Mouse (Mus musculus): ENCODE measurements at regions not wholly inside any gene's neighbourhood (a gene's known extent, or its start where the extent isn't known, plus 50 kb on each side); places are given as distances from the start of the nearest gene placed in this dataset.

GRCm38 (mm10) chr14:120144451-120144850 lies 102.2 kb upstream of the Oxgr1 start:
- Histone ChIP-seq H3K4me1 (replicated peaks; ENCODE audit: control insufficient read depth, insufficient read depth, low read length) (no peaks in the 10 kb centered on the region), H3K27me3 (ENCODE audit: control insufficient read depth, insufficient read depth, low read length) (no peaks in the 10 kb centered on the region), H3K27ac (ENCODE audit: control insufficient read depth, insufficient read depth, low read length) (no peak overlapping the region), H3K36me3 (ENCODE audit: control insufficient read depth, insufficient read depth, low read length) (no peaks in the 10 kb centered on the region), H3K4me3 (ENCODE audit: control insufficient read depth, insufficient read depth, low read length) (no peak overlapping the region)
- TF ChIP-seq CTCF (IDR thresholded peaks at IDR 0.05; ENCODE audit: borderline replicate concordance, control insufficient read depth, extremely low read depth, insufficient read depth, low read length, poor library complexity) = no peak
- no peak for TF ChIP-seq POLR2A (IDR thresholded peaks at IDR 0.05; ENCODE audit: control insufficient read depth, extremely low read depth, insufficient read depth, low read length, poor library complexity)
- WGBS = 95% methylated on average over 6 of the region's 6 CpGs
- DNase-seq = no peak

- H3K36me3 ChIP-seq (ENCODE audit: control insufficient read depth, insufficient read depth, low read length) = no peaks in the 10 kb centered on the region
- no peak for TF ChIP-seq CTCF (IDR thresholded peaks at IDR 0.05; ENCODE audit: borderline replicate concordance, control insufficient read depth, extremely low read depth, insufficient read depth, low read length, poor library complexity)
- TF ChIP-seq POLR2A (IDR thresholded peaks at IDR 0.05; ENCODE audit: control insufficient read depth, extremely low read depth, insufficient read depth, low read length, poor library complexity) = no peak
- no peak for DNase-seq
- H3K27ac ChIP-seq (ENCODE audit: control insufficient read depth, insufficient read depth, low read length) = no peak overlapping the region
- H3K4me3 ChIP-seq (ENCODE audit: control insufficient read depth, insufficient read depth, low read length) = no peak overlapping the region
- 96% methylated on average over 11 of the region's 11 CpGs for WGBS
- H3K4me1 ChIP-seq (replicated peaks; ENCODE audit: control insufficient read depth, insufficient read depth, low read length) = no peaks in the 10 kb centered on the region
- H3K27me3 ChIP-seq (ENCODE audit: control insufficient read depth, insufficient read depth, low read length) = no peaks in the 10 kb centered on the region
Observed at GRCm38 (mm10) chr14:120146312-120146711, 104.1 kb upstream of the Oxgr1 start.

DNA sequence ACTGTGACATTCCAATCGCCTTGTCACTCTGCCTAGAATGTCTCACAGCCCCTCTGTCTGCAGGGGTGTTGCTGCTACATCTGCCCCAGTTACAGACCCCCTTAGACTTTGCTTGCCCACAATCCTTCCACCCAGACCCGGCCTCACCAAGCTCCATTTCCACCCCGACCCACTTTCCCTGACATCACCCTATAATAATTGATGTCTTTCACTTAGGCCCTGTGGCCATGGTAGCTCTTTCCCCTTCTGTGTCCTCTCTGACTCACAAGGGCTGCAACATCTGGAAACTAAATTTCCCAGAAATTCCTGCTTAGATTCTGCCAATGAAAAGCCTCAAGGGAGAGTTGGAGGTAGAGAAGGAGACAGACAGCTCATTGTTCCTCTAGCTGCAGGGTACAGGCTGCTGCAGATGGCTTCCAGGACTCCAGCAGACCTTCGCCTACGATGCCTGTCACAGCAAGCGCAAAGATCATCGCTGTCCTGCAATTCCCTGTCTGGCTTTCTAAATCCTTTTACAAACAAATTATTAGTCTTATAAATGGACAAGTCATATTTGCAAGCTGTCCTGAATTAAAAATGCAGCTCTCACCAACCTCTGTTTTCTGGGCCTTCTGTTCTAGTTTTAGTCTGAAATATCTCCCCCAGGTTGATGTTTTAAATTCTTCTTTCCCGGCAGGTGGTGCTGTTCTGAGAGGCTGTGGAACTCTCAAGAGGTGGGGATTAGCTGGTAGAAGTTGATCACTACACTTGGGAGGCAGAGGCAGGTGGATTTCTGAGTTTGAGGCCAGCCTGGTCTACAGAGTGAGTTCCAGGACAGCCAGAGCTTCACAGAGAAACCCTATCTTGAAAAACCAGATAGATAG lies 104.9 kb upstream of the Oxgr1 start:
- Histone ChIP-seq H3K4me3 (ENCODE audit: control insufficient read depth, insufficient read depth, low read length) (no peak overlapping the region), H3K36me3 (ENCODE audit: control insufficient read depth, insufficient read depth, low read length) (no peaks in the 10 kb centered on the region), H3K27ac (ENCODE audit: control insufficient read depth, insufficient read depth, low read length) (no peak overlapping the region), H3K4me1 (replicated peaks; ENCODE audit: control insufficient read depth, insufficient read depth, low read length) (no peaks in the 10 kb centered on the region), H3K27me3 (ENCODE audit: control insufficient read depth, insufficient read depth, low read length) (no peaks in the 10 kb centered on the region)
- WGBS = 91% methylated on average over 8 of the region's 8 CpGs
- no peak for TF ChIP-seq CTCF (IDR thresholded peaks at IDR 0.05; ENCODE audit: borderline replicate concordance, control insufficient read depth, extremely low read depth, insufficient read depth, low read length, poor library complexity)
- TF ChIP-seq POLR2A (IDR thresholded peaks at IDR 0.05; ENCODE audit: control insufficient read depth, extremely low read depth, insufficient read depth, low read length, poor library complexity) = no peak
- DNase-seq = no peak

DNA sequence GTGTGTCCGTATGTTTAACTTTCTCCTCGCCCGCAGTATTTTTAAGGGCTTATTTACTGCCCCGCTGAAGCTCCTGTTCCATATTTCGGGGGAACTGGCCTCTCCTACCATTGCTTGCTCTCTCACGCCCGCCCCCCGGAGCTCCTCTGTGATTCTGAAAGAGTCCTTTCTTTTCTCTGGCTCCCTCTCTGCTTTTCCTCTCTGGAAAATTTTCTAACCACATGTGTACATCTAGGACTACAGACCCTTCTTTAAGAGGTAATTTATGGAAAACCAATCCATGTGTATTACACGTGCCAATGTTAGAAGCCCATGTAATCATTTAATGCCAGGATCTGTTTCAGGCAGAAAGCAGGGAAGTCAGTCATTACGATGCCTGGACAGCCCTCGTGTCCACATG lies 106.6 kb upstream of the Oxgr1 start:
- TF ChIP-seq POLR2A (IDR thresholded peaks at IDR 0.05; ENCODE audit: control insufficient read depth, extremely low read depth, insufficient read depth, low read length, poor library complexity) = no peak
- TF ChIP-seq CTCF (IDR thresholded peaks at IDR 0.05; ENCODE audit: borderline replicate concordance, control insufficient read depth, extremely low read depth, insufficient read depth, low read length, poor library complexity) = no peak
- no peak for DNase-seq
- WGBS = 92% methylated on average over 11 of the region's 11 CpGs
- H3K36me3 ChIP-seq (ENCODE audit: control insufficient read depth, insufficient read depth, low read length) = no peaks in the 10 kb centered on the region
- no peak overlapping the region for H3K4me3 ChIP-seq (ENCODE audit: control insufficient read depth, insufficient read depth, low read length)
- H3K4me1 ChIP-seq (replicated peaks; ENCODE audit: control insufficient read depth, insufficient read depth, low read length) = no peaks in the 10 kb centered on the region
- no peak overlapping the region for H3K27ac ChIP-seq (ENCODE audit: control insufficient read depth, insufficient read depth, low read length)
- no peaks in the 10 kb centered on the region for H3K27me3 ChIP-seq (ENCODE audit: control insufficient read depth, insufficient read depth, low read length)

DNA sequence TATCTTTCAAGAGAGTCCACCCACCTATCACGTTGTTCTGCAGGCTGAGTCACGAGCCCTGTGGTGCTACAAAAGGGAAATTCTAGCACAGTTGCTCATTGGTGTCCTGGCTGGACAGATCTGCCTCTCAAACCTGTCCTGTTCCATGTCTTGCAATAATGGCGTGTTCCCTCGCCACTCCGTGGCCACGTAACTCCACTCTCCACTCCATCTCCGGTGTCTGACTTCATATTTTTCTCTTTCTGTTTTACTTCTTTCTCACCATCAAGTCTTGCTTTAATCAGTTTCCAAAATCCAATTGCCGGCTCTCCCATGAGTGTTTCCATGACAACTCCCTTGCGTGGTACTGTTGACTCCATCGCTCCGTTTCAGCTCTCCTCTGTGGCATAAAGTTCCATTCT lies 107.1 kb upstream of the Oxgr1 start:
- TF ChIP-seq POLR2A (IDR thresholded peaks at IDR 0.05; ENCODE audit: control insufficient read depth, extremely low read depth, insufficient read depth, low read length, poor library complexity) = no peak
- TF ChIP-seq CTCF (IDR thresholded peaks at IDR 0.05; ENCODE audit: borderline replicate concordance, control insufficient read depth, extremely low read depth, insufficient read depth, low read length, poor library complexity) = no peak
- 93% methylated on average over 11 of the region's 11 CpGs for WGBS
- Histone ChIP-seq H3K27me3 (ENCODE audit: control insufficient read depth, insufficient read depth, low read length) (no peaks in the 10 kb centered on the region), H3K4me1 (replicated peaks; ENCODE audit: control insufficient read depth, insufficient read depth, low read length) (no peaks in the 10 kb centered on the region), H3K27ac (ENCODE audit: control insufficient read depth, insufficient read depth, low read length) (no peak overlapping the region), H3K36me3 (ENCODE audit: control insufficient read depth, insufficient read depth, low read length) (no peaks in the 10 kb centered on the region), H3K4me3 (ENCODE audit: control insufficient read depth, insufficient read depth, low read length) (no peak overlapping the region)
- no peak for DNase-seq

DNA sequence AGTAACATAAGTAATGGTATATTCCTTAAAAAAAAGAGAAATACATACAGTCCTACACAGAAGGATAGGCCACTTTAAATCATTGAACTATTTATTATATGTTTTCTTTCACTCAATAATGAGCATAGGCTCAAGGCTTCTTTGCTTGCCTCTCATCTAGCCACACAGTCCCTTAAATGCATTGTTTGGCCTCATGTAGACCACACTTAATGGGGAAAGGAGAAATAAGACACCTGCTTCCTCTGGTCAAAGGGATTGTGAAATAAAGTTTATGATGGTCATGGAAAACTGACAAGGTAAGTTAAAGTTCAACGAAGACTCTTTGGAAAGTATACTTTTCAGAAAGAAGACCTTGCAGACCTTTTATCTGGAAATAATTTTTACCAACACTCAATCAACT lies 108.4 kb upstream of the Oxgr1 start:
- 15% methylated on average over 1 of the region's 1 CpGs for WGBS
- no peaks in the 10 kb centered on the region for H3K36me3 ChIP-seq (ENCODE audit: control insufficient read depth, insufficient read depth, low read length)
- DNase-seq = no peak
- H3K4me1 ChIP-seq (replicated peaks; ENCODE audit: control insufficient read depth, insufficient read depth, low read length) = no peaks in the 10 kb centered on the region
- TF ChIP-seq CTCF (IDR thresholded peaks at IDR 0.05; ENCODE audit: borderline replicate concordance, control insufficient read depth, extremely low read depth, insufficient read depth, low read length, poor library complexity) (no peak), POLR2A (IDR thresholded peaks at IDR 0.05; ENCODE audit: control insufficient read depth, extremely low read depth, insufficient read depth, low read length, poor library complexity) (no peak)
- H3K27ac ChIP-seq (ENCODE audit: control insufficient read depth, insufficient read depth, low read length) = no peak overlapping the region
- H3K4me3 ChIP-seq (ENCODE audit: control insufficient read depth, insufficient read depth, low read length) = no peak overlapping the region
- no peaks in the 10 kb centered on the region for H3K27me3 ChIP-seq (ENCODE audit: control insufficient read depth, insufficient read depth, low read length)

Data from thymus, adult 2 months (tissue).